Mouse (Mus musculus): Measurements from ENCODE around the gene Ninj2.

Gene Ninj2

GRCm38 (mm10) chr6:120095096-120095495 lies 1.9 kb downstream of the Ninj2 start:
- DNase-seq = no peak

GRCm38 (mm10) chr6:120095501-120095900 lies 2.4 kb downstream of the Ninj2 start:
- DNase-seq = no peak

DNA sequence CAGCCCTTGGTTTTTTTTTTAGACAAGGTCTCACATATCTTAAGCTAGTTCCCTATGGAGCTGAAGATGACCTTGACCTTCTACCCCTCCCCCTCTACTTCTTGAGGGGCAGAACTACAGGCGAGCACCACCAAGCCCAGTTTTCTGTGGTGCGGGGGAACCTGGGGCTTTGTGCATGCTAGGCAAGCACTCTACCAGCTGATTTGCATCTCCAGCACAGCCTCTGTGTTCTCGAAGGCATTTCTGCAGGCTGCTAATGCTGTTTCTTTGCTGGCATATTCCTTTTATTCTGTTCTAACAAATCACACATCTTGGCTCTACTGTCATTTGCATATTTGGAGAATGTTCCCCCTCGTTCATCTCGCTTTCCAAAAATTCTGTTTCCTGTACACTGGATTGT lies 6.2 kb downstream of the Ninj2 start:
- DNase-seq = no peak

- DNase-seq = no peak
Observed at GRCm38 (mm10) chr6:120101221-120101620, 8.1 kb downstream of the Ninj2 start.

DNA sequence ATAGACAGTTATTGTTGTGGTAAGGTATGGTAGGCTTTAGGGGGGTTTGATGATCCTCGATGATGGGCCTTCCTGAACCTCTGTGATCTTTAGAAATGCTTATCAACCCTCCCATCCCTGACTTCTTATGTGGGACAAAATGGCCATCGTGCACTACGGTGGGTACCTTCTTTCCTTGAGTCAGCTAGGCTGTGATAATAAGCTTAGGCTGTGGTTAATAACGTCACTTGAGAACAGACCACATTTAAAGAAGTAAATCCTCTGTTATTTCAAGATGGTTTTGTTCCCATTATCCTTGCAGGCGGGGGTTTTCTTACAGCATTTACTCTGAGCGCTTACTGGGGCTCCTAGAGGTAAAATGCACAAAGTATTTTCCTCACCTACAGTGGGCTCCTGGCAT lies 8.8 kb downstream of the Ninj2 start:
- DNase-seq = no peak

DNA sequence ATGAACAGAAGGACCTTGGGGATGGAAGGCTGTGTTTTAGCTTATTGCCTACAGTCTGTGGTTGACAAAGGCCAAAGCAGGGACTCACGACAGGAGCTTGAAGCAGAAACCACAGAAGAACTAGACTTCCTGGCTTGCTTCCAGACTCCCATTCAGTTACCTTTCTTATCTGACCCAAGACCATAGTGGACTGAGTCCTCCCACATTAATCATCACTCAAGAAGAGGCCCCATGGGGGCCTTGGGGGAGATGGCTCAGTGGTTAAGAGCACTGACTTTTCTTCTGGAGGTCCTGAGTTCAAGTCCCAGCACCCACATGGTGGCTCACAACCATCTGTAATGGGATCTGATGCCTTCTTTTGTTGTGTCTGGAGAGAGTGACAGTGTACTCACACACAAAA lies 10.0 kb downstream of the Ninj2 start:
- no peak for DNase-seq

DNA sequence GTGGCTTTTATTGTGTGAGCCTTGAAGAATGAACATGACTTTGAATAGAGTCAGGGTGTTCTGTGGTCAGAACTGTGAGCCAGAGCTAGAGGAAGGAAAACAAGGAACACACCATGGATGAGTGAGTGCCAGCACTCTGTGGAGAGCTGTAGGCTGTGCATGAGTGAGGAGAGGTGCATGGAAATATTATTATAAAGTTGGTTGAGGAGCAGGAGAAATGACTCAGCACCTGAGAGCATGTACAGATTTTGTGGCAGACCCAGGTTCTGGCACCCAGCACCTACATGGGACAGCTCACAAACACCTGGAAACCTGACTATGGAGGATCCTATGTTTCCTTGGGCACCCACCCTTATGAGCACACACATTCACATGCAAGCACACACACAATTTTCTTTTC lies 11.9 kb downstream of the Ninj2 start:
- no peak for DNase-seq

DNA sequence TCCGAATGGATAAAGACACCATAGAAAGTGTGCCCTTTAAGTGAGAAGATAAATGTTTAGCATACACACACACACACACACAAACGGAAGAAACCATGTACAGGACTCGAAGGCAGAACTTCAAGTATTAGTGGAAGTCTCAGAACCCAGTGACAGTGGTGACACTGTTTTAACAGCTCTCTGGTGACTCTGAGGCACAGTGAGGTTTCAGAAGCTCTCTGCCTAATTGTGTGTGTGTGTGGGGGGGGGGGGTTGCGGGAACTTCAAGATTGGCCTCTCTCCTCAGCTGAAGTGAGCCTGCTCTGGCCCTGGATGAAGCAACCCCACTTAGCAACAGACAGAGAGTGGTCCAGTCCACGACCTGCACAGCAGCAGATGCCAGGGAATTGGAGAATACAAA lies 14.4 kb downstream of the Ninj2 start:
- no peak for DNase-seq

DNA sequence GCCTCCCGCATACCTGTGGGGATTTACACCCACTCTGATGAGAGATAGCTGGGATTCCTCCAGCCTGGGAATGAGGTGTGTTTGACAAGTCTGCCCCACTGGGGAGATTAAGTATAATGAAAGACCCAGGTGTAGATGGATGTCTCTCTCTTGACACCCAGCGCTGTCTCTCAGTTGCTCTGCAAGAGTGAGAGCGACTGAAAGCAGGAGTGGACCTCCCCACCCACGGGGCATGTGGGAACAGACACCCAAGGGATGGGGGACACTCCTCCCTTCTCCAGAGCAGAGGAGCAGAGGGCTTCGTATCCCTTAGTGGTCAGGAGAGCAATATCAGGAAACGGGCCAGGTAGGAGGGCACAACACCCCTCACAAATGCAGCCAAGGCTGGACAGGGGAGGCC lies 14.9 kb downstream of the Ninj2 start:
- DNase-seq = no peak

- DNase-seq = peak; percentile 78 to 85
Observed at GRCm38 (mm10) chr6:120109173-120109572, 16.0 kb downstream of the Ninj2 start.

DNA sequence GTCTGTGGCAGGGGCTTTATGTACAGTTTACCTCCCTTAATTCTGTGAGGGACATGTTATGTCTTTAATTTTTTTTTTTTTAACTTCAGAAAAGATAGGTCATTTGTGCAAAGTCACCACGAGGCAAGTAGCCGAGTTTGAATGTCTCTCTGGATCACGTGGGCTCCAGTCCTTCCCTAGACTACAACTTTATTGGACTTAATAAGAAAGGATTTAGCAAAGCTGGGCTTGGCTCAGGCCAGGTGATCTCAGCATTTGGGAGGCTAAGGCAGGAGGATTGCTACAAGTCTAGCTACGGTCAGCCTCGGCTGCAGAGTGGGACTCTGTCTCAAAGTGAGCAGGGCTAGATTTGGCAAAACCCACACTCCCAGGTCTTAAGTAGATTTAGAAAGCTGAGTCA lies 16.8 kb downstream of the Ninj2 start:
- no peak for DNase-seq

- DNase-seq = no peak
Observed at GRCm38 (mm10) chr6:120110738-120111409, 17.7 kb downstream of the Ninj2 start.

- no peak for DNase-seq
Observed at GRCm38 (mm10) chr6:120111410-120111783, 18.2 kb downstream of the Ninj2 start.

- DNase-seq = peak; percentile 80 to 83
Observed at GRCm38 (mm10) chr6:120111984-120112803, 19.0 kb downstream of the Ninj2 start.

DNA sequence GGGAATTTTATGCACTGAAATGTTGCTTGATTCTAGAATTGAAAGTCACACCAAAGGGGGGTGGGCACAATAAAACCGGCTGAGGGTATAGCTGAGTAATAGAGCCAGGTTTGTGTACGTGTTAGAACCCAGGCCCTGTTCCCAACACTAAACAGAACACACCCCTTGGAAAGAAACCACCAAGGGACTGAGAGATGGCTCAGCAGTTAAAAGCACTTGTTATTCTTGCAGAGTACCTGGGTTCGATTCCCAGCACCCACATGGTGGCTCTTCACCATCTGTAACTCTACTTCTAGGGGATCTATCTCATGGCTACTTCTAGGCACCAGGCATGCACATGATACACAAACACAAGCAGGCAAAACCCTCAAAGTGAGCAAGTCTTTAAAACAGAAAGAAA lies 20.7 kb downstream of the Ninj2 start:
- DNase-seq = no peak

DNA sequence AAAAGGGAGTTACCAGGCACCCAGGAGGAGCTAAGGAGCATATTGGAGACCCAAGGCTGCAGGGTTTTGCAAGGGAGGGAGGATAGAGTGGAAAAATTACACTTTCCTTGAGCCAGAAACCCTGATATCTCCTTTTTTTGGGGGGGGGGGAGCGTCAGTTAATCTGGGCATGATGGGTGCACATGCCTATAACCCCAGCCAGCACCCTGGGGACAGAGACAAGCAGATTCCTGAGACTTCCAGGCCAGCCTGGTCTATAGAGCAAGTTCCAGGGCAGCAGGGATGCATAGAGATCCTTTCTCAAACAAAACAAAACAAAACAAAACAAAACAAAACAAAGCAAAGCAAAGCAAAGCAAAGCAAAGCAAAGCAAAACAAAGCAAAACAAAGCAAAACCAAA lies 21.1 kb downstream of the Ninj2 start:
- DNase-seq = no peak

DNA sequence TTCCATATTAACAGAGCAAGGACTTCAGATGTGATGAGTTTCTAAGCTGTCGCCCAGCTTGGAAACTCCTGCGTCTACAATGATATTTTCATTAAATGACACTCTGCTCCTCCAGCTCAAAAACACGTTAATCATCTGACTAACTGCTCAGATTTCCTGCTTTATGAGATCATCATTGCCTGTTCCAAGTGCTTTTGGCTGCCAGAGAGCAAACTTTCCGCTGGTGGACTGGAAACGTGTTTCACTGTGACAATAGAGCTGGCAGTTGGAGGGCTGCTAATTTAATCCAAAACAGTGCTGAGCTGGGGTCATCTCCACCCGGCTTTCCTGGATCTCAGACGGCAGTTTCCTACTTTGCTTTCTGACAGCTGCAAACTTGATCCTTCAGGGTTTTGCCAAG lies 21.5 kb downstream of the Ninj2 start:
- DNase-seq = peak; percentile 79 to 85

DNA sequence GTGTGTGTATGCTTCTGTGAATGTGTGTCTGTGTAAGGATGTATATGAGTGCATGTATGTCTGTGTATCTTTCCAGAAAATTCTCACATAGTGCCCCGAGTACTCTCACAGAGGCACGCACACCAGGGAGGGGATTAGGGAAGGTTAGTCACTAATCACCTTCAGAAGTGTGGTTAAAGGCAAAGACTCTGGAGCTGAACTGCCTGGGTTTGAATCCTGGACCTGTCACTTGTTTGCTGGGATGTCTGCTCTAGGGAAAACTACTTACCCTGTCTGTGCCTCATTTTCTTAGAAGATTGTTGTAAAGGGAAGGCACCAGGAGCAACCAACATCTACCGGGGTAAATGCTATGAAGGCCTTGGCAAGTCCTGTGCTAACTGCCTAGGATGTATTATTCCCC lies 22.3 kb downstream of the Ninj2 start:
- no peak for DNase-seq

- DNase-seq = no peak
Observed at GRCm38 (mm10) chr6:120119824-120120223, 26.7 kb downstream of the Ninj2 start.

GRCm38 (mm10) chr6:120124688-120125087 lies 31.5 kb downstream of the Ninj2 start:
- DNase-seq = no peak

DNA sequence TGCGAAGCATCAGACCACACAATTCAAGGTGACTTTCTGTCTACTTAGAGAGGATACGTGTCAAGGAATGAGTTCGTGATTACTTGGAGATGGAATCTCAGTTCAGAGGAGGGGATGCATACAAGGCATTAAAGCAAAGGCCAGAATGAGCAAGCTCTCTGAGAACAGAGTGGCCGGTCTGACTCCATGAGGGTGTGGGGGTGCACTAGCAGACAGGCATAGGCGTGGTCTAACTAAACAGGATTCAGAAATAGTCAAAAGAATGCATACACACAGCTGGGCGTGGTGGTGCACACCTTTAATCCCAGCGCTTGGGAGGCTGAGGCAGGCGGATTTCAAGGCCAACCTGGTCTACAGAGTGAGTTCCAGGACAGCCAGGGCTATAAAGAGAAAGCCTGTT lies 33.3 kb downstream of the Ninj2 start:
- DNase-seq = no peak

GRCm38 (mm10) chr6:120127321-120127720 lies 34.2 kb downstream of the Ninj2 start:
- DNase-seq = no peak

GRCm38 (mm10) chr6:120134748-120135147 lies 41.6 kb downstream of the Ninj2 start:
- DNase-seq = no peak

DNA sequence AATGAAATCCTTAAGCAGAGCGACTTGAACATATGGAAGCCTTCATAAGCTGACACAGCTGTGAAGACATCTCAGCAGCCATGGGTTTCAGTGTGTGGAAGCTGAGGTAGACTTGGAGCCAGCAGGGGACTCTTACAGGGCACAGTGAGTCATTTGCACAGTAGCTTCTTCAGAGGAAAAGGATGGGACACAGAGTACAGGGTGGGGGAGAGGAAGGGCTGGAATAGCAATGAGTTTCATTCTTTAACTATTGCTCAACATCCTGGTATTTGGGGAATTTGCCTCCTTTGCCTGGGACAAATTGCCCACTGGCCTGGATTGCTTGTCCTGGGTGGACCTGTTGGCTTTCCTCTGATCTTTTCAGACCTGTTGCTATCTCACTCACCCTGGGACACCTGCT lies 52.3 kb downstream of the Ninj2 start:
- peak; percentile 55 to 75 for DNase-seq

- DNase-seq = peak; percentile 75 to 84
Observed at GRCm38 (mm10) chr6:120146676-120147075, 53.5 kb downstream of the Ninj2 start.
